Mouse (Mus musculus) cerebellum, adult 2 months (tissue): ENCODE measurements around the gene Gm11549. TPM values are rescaled to one million over a fixed set of nuclear protein-coding genes. Genes with fewer than 3 reads are reported as not detected.

Experiments
- DNase-seq, 2 experiments: peaks; one replicate each; pipeline ENCODE4 v3.0.0; 2021
- H3K27ac ChIP-seq: fragments of 200-500 bp; 2 replicates; pipeline ENCODE4 v1.5.1; 2012; ENCODE audit warnings: low read length, control low read depth, inconsistent platforms; ENCODE audit not compliant: insufficient read depth
- H3K27me3 ChIP-seq: fragments of 200-500 bp; 2 replicates; pipeline ENCODE4 v1.6.1; 2012; ENCODE audit warnings: inconsistent platforms, mild to moderate bottlenecking, low read length, moderate library complexity; ENCODE audit not compliant: control insufficient read depth, insufficient read depth
- H3K4me1 ChIP-seq: fragments of 200-500 bp; 2 replicates; pipeline ENCODE4 v1.6.1; 2011; ENCODE audit warnings: low read length; ENCODE audit not compliant: control insufficient read depth, insufficient read depth
- H3K4me3 ChIP-seq: fragments of 200-500 bp; replicated peaks from 2 replicates; pipeline ENCODE3; 2011; ENCODE audit warnings: mild to moderate bottlenecking, low read depth, low read length, control low read depth; ENCODE audit not compliant: insufficient read depth
- CTCF ChIP-seq: fragments of 200-500 bp; IDR thresholded peaks from 2 replicates; pipeline ENCODE4 v1.5.1; 2011; ENCODE audit warnings: low read depth, mild to moderate bottlenecking, control low read depth, low read length, moderate library complexity, borderline replicate concordance; ENCODE audit not compliant: insufficient read depth
- POLR2A ChIP-seq: fragments of 200-500 bp; IDR thresholded peaks from 2 replicates; pipeline ENCODE4 v1.6.1; 2011; ENCODE audit warnings: low read length, control low read depth, borderline replicate concordance; ENCODE audit not compliant: insufficient read depth
- WGBS: fragments of 180-500 bp; shearing (Covaris S2); methylation state at CpG from one replicate; pipeline ENCODE4 v1.1.7; 2018; 5-methylcytosine and 5-hydroxymethylcytosine counted together
- polyA plus RNA-seq: library from polyadenylated mRNA; depleted of rRNA; stranded (reverse); fragments of >200 nt; gene quantifications from 2 replicates; pipeline ENCODE4 v1.2.3, GENCODE M21; 2012; rRNA removed

Gene Gm11549
- polyA plus RNA-seq, 1 experiment: 0.10 TPM

DNA sequence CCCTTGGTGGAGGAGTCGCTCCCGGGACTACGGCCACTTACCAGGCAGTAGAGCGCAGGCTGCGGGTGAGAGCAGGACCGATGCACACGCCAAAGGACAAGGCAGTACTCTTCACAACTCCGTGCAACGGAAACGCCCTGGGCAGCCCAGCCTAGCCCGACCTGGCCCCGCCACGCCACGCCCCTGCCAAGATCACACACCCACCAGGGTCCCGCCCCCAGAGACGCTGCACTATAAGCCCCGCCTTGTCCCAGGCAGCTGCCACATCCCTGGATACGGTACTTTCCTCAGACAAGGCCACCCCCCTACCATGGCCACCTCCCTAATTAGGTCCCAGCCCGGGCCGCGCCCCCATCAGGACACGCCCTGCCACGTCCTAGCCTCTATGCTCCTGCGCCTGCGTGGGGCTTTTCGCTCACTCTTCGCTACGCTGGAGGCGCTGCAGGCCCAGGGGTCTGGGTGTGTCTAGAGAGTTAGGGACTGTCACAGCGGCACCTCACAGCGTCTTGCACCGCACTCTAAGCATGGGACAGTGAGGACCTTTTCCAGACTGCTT lies 46.0 kb downstream of the Gm11549 start, which contains the start of the genes Anxa5 and 1810062G17Rik:
TSS of gene Anxa5 (minus strand) at position 363 of the 556 bp plus-strand sequence.
TSS of gene 1810062G17Rik (plus strand) at position 406 of the 556 bp plus-strand sequence.
- TF ChIP-seq POLR2A (peak; percentile 80), CTCF (peak; percentile 35; the same call in 1 of the 2 replicates)
- H3K27me3 ChIP-seq: no peaks in the 10 kb centered on the region
- under 1% methylated on average over 32 of the region's 32 CpGs for WGBS
- peak within 1 kb of the TSS; percentile 78 for H3K4me3 ChIP-seq
- no peaks in the 10 kb centered on the region for H3K4me1 ChIP-seq
- peak within 1 kb of the TSS; percentile 24; the same call in 1 of the 2 replicates for H3K27ac ChIP-seq
- DNase-seq: peak; percentile 89

- Histone ChIP-seq H3K4me1 (no peaks in the 10 kb centered on the region), H3K4me3 (peak overlapping the region; percentile 78), H3K27ac (peak overlapping the region; percentile 24; the same call in 1 of the 2 replicates), H3K27me3 (no peaks in the 10 kb centered on the region)
- TF ChIP-seq CTCF (no peak), POLR2A (no peak)
- peak in 1 of 2 experiments; percentile 46 for DNase-seq
- 2% methylated on average over 24 of the region's 24 CpGs for WGBS
These were observed 46.6 kb downstream of the Gm11549 start for GRCm38 (mm10) chr3:36474938-36475483.

DNA sequence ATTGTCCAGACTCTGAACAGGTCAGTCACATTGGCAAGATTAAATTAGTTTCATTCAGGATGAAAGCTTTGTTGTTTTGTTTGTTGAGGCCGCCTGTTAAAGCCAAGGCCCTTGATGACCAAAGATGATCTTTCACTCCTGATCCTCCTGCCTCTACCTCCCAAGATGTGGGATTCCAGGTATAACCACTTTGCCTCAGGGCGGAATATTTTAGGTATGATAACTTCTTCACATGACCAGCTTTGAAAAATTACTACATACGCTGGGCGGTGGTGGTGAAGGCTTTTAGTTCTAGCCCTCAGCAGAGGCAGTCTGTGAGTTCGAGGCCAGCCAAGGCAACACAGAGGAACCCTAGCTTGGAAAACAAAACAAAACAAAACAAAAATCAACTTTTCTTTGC lies 47.2 kb downstream of the Gm11549 start:
- TF ChIP-seq CTCF: no peak
- TF ChIP-seq POLR2A: no peak
- 89% methylated on average over 5 of the region's 5 CpGs for WGBS
- H3K27ac ChIP-seq: no peak overlapping the region
- no peaks in the 10 kb centered on the region for H3K27me3 ChIP-seq
- H3K4me3 ChIP-seq: no peak overlapping the region
- H3K4me1 ChIP-seq: no peaks in the 10 kb centered on the region
- DNase-seq: no peak

GRCm38 (mm10) chr3:36473222-36473621 lies 48.4 kb downstream of the Gm11549 start:
- no peaks in the 10 kb centered on the region for H3K27me3 ChIP-seq
- H3K4me1 ChIP-seq: no peaks in the 10 kb centered on the region
- TF ChIP-seq POLR2A (no peak), CTCF (no peak)
- H3K4me3 ChIP-seq: no peak overlapping the region
- DNase-seq: no peak
- H3K27ac ChIP-seq: no peak overlapping the region
- WGBS: 97% methylated on average over 5 of the region's 5 CpGs

DNA sequence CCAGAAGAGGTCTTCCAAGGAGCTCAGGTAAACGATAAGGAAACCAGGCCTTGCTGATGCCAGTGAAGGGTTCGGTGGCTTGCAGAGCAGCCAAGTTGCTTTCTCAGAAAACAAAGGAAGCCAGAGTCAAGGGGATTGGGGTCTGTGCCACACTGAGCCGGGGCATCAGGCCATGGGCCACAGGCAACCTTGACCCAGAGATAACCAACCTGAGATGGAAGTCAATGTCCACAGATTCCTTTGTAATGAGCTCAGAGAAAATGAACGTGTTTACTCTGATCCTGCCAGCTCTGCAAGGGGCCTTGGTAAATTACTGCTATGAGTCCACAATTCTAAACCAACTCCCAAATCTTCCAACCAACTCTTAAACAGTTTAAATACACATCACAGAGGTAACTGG lies 49.8 kb downstream of the Gm11549 start:
- Histone ChIP-seq H3K4me1 (no peaks in the 10 kb centered on the region), H3K27ac (no peak overlapping the region), H3K27me3 (no peaks in the 10 kb centered on the region), H3K4me3 (no peak overlapping the region)
- TF ChIP-seq CTCF (no peak), POLR2A (no peak)
- DNase-seq: no peak
- 66% methylated on average over 4 of the region's 4 CpGs for WGBS

- Histone ChIP-seq H3K27me3 (no peaks in the 10 kb centered on the region), H3K4me3 (no peak overlapping the region), H3K4me1 (no peaks in the 10 kb centered on the region), H3K27ac (no peak overlapping the region)
- WGBS: 70% methylated on average over 2 of the region's 2 CpGs
- no peak for TF ChIP-seq CTCF
- TF ChIP-seq POLR2A: no peak
- DNase-seq: no peak
These were observed 52.7 kb downstream of the Gm11549 start for GRCm38 (mm10) chr3:36468871-36469270.

GRCm38 (mm10) chr3:36467632-36468031 lies 54.0 kb downstream of the Gm11549 start:
- WGBS: 91% methylated on average over 7 of the region's 7 CpGs
- DNase-seq: no peak
- Histone ChIP-seq H3K27me3 (no peaks in the 10 kb centered on the region), H3K4me3 (no peak overlapping the region), H3K27ac (no peak overlapping the region), H3K4me1 (no peaks in the 10 kb centered on the region)
- TF ChIP-seq POLR2A (no peak), CTCF (no peak)

GRCm38 (mm10) chr3:36465538-36465937 lies 56.1 kb downstream of the Gm11549 start:
- Histone ChIP-seq H3K4me3 (no peak overlapping the region), H3K4me1 (no peaks in the 10 kb centered on the region), H3K27ac (no peak overlapping the region), H3K27me3 (no peaks in the 10 kb centered on the region)
- WGBS: 68% methylated on average over 7 of the region's 7 CpGs
- no peak for TF ChIP-seq CTCF
- no peak for TF ChIP-seq POLR2A
- no peak for DNase-seq

Other genes with a start within 250 kb of the Gm11549 start
- gene Anxa5, start 45.9 kb downstream of the Gm11549 start, polyA plus RNA-seq: 161 and 177 TPM in 2 replicates
- 0.28 and 0.40 TPM in 2 replicates for gene 1810062G17Rik, start 45.9 kb downstream of the Gm11549 start, polyA plus RNA-seq
- 30.7 and 30.8 TPM in 2 replicates for gene Exosc9, start 30.8 kb upstream of the Gm11549 start, polyA plus RNA-seq
- gene Ccna2, start 50.3 kb upstream of the Gm11549 start, polyA plus RNA-seq: 1.9 and 2.0 TPM in 2 replicates
- gene Bbs7, start 91.7 kb upstream of the Gm11549 start, polyA plus RNA-seq: 18.6 and 19.0 TPM in 2 replicates
- gene Trpc3, start 168.4 kb upstream of the Gm11549 start, polyA plus RNA-seq: 67.9 and 81.3 TPM in 2 replicates